Mouse (Mus musculus): ENCODE measurements at regions not wholly inside any gene's neighbourhood (a gene's known extent, or its start where the extent isn't known, plus 50 kb on each side); places are given as distances from the start of the nearest gene placed in this dataset.

- H3K27ac ChIP-seq (ENCODE audit: low read depth, low read length), result no peak overlapping the region
- no peak for ATAC-seq
- 77% methylated on average over 2 of the region's 2 CpGs for WGBS
These were observed 108.3 kb upstream of the Tab2 start for GRCm38 (mm10) chr10:8064281-8064680.

GRCm38 (mm10) chr10:8063458-8064090, 107.5 kb upstream of the Tab2 start:
- Histone ChIP-seq H3K9me3 (ENCODE audit: control insufficient read depth, low read length) (no peaks in the 10 kb centered on the region), H3K9ac (ENCODE audit: low read depth, low read length) (no peak overlapping the region), H3K4me1 (ENCODE audit: control insufficient read depth, insufficient read depth, low read depth, low read length) (no peaks in the 10 kb centered on the region; the same call in 1 of the 2 replicates), H3K27me3 (replicated peaks; ENCODE audit: control insufficient read depth, insufficient read depth, low read length) (no peaks in the 10 kb centered on the region), H3K36me3 (ENCODE audit: control insufficient read depth, insufficient read depth, low read length) (no peaks in the 10 kb centered on the region), H3K4me3 (ENCODE audit: low read length) (no peak overlapping the region), H3K27ac (ENCODE audit: low read depth, low read length) (peak overlapping the region; percentile 37; the same call in 1 of the 2 replicates), H3K4me2 (ENCODE audit: low read length) (no peak overlapping the region)
- ATAC-seq, result peak; percentile 94
- WGBS, result 45% methylated on average over 5 of the region's 5 CpGs

More at GRCm38 (mm10) chr10:8064281-8064680, 108.3 kb upstream of the Tab2 start:
- Histone ChIP-seq H3K4me3 (ENCODE audit: low read length) (no peak overlapping the region), H3K4me2 (ENCODE audit: low read length) (no peak overlapping the region), H3K9me3 (ENCODE audit: control insufficient read depth, low read length) (no peaks in the 10 kb centered on the region), H3K9ac (ENCODE audit: low read depth, low read length) (no peak overlapping the region), H3K4me1 (ENCODE audit: control insufficient read depth, insufficient read depth, low read depth, low read length) (no peaks in the 10 kb centered on the region; the same call in 1 of the 2 replicates), H3K27me3 (replicated peaks; ENCODE audit: control insufficient read depth, insufficient read depth, low read length) (no peaks in the 10 kb centered on the region), H3K36me3 (ENCODE audit: control insufficient read depth, insufficient read depth, low read length) (no peaks in the 10 kb centered on the region)

GRCm38 (mm10) chr10:8060987-8061386, 105.0 kb upstream of the Tab2 start:
- ATAC-seq, result no peak

GRCm38 (mm10) chr10:8059769-8060168, 103.7 kb upstream of the Tab2 start:
- H3K27ac ChIP-seq (ENCODE audit: low read depth, low read length), result no peak overlapping the region
- no peaks in the 10 kb centered on the region for H3K9me3 ChIP-seq (ENCODE audit: control insufficient read depth, low read length)
- 32% methylated on average over 1 of the region's 1 CpGs for WGBS
- H3K9ac ChIP-seq (ENCODE audit: low read depth, low read length), result no peak overlapping the region
- H3K27me3 ChIP-seq (replicated peaks; ENCODE audit: control insufficient read depth, insufficient read depth, low read length), result no peaks in the 10 kb centered on the region
- no peaks in the 10 kb centered on the region for H3K36me3 ChIP-seq (ENCODE audit: control insufficient read depth, insufficient read depth, low read length)
- H3K4me3 ChIP-seq (ENCODE audit: low read length), result no peak overlapping the region
- H3K4me2 ChIP-seq (ENCODE audit: low read length), result no peak overlapping the region
- no peaks in the 10 kb centered on the region; the same call in 1 of the 2 replicates for H3K4me1 ChIP-seq (ENCODE audit: control insufficient read depth, insufficient read depth, low read depth, low read length)
- ATAC-seq, result peak; percentile 74

More at GRCm38 (mm10) chr10:8060987-8061386, 105.0 kb upstream of the Tab2 start:
- no peaks in the 10 kb centered on the region for H3K27me3 ChIP-seq (replicated peaks; ENCODE audit: control insufficient read depth, insufficient read depth, low read length)
- no peaks in the 10 kb centered on the region for H3K9me3 ChIP-seq (ENCODE audit: control insufficient read depth, low read length)
- H3K36me3 ChIP-seq (ENCODE audit: control insufficient read depth, insufficient read depth, low read length), result no peaks in the 10 kb centered on the region
- no peak overlapping the region for H3K4me3 ChIP-seq (ENCODE audit: low read length)
- H3K9ac ChIP-seq (ENCODE audit: low read depth, low read length), result no peak overlapping the region
- H3K4me2 ChIP-seq (ENCODE audit: low read length), result no peak overlapping the region
- no peak overlapping the region for H3K27ac ChIP-seq (ENCODE audit: low read depth, low read length)
- no peaks in the 10 kb centered on the region; the same call in 1 of the 2 replicates for H3K4me1 ChIP-seq (ENCODE audit: control insufficient read depth, insufficient read depth, low read depth, low read length)

- no peaks in the 10 kb centered on the region for H3K4me1 ChIP-seq (ENCODE audit: control insufficient read depth, insufficient read depth, low read depth, low read length)
- no peak overlapping the region for H3K9ac ChIP-seq (ENCODE audit: low read depth, low read length)
- H3K27me3 ChIP-seq (replicated peaks; ENCODE audit: control insufficient read depth, insufficient read depth, low read length), result no peaks in the 10 kb centered on the region
- no peak overlapping the region for H3K27ac ChIP-seq (ENCODE audit: low read depth, low read length)
- H3K4me2 ChIP-seq (ENCODE audit: low read length), result no peak overlapping the region
- no peak overlapping the region for H3K4me3 ChIP-seq (ENCODE audit: low read length)
- H3K36me3 ChIP-seq (ENCODE audit: control insufficient read depth, insufficient read depth, low read length), result no peaks in the 10 kb centered on the region
- H3K9me3 ChIP-seq (ENCODE audit: control insufficient read depth, low read length), result no peaks in the 10 kb centered on the region
- no peak for ATAC-seq
- 89% methylated on average over 5 of the region's 5 CpGs for WGBS
These were observed 101.8 kb upstream of the Tab2 start for GRCm38 (mm10) chr10:8057855-8058254.

- H3K4me1 ChIP-seq (ENCODE audit: control insufficient read depth, insufficient read depth, low read depth, low read length), result no peaks in the 10 kb centered on the region
- H3K36me3 ChIP-seq (ENCODE audit: control insufficient read depth, insufficient read depth, low read length), result no peaks in the 10 kb centered on the region
- no peak overlapping the region for H3K27ac ChIP-seq (ENCODE audit: low read depth, low read length)
- 83% methylated on average over 6 of the region's 6 CpGs for WGBS
- H3K4me2 ChIP-seq (ENCODE audit: low read length), result no peak overlapping the region
- no peak overlapping the region for H3K9ac ChIP-seq (ENCODE audit: low read depth, low read length)
- ATAC-seq, result no peak
- H3K27me3 ChIP-seq (replicated peaks; ENCODE audit: control insufficient read depth, insufficient read depth, low read length), result no peaks in the 10 kb centered on the region
- H3K4me3 ChIP-seq (ENCODE audit: low read length), result no peak overlapping the region
- no peaks in the 10 kb centered on the region for H3K9me3 ChIP-seq (ENCODE audit: control insufficient read depth, low read length)
These were observed 99.3 kb upstream of the Tab2 start for GRCm38 (mm10) chr10:8055293-8055692.

- Histone ChIP-seq H3K4me1 (ENCODE audit: control insufficient read depth, insufficient read depth, low read depth, low read length) (no peaks in the 10 kb centered on the region), H3K9me3 (ENCODE audit: control insufficient read depth, low read length) (no peaks in the 10 kb centered on the region), H3K9ac (ENCODE audit: low read depth, low read length) (no peak overlapping the region), H3K27ac (ENCODE audit: low read depth, low read length) (no peak overlapping the region), H3K27me3 (replicated peaks; ENCODE audit: control insufficient read depth, insufficient read depth, low read length) (no peaks in the 10 kb centered on the region), H3K4me2 (ENCODE audit: low read length) (no peak overlapping the region), H3K4me3 (ENCODE audit: low read length) (no peak overlapping the region), H3K36me3 (ENCODE audit: control insufficient read depth, insufficient read depth, low read length) (no peaks in the 10 kb centered on the region)
- ATAC-seq, result no peak
- 92% methylated on average over 3 of the region's 3 CpGs for WGBS
These were observed 87.6 kb upstream of the Tab2 start for GRCm38 (mm10) chr10:8043416-8044163.

GRCm38 (mm10) chr10:8042306-8042705, 86.3 kb upstream of the Tab2 start:
- Histone ChIP-seq H3K4me3 (ENCODE audit: low read length) (no peak overlapping the region), H3K4me1 (ENCODE audit: control insufficient read depth, insufficient read depth, low read depth, low read length) (peaks cover 10% of the 10 kb centered on the region; the same call in 1 of the 2 replicates), H3K27me3 (replicated peaks; ENCODE audit: control insufficient read depth, insufficient read depth, low read length) (no peaks in the 10 kb centered on the region), H3K4me2 (ENCODE audit: low read length) (no peak overlapping the region), H3K36me3 (ENCODE audit: control insufficient read depth, insufficient read depth, low read length) (no peaks in the 10 kb centered on the region), H3K27ac (ENCODE audit: low read depth, low read length) (no peak overlapping the region), H3K9ac (ENCODE audit: low read depth, low read length) (no peak overlapping the region), H3K9me3 (ENCODE audit: control insufficient read depth, low read length) (no peaks in the 10 kb centered on the region)
- no peak for ATAC-seq
- WGBS, result 86% methylated on average over 6 of the region's 6 CpGs

GRCm38 (mm10) chr10:8041790-8042189, 85.8 kb upstream of the Tab2 start:
- no peaks in the 10 kb centered on the region for H3K27me3 ChIP-seq (replicated peaks; ENCODE audit: control insufficient read depth, insufficient read depth, low read length)
- no peaks in the 10 kb centered on the region for H3K36me3 ChIP-seq (ENCODE audit: control insufficient read depth, insufficient read depth, low read length)
- ATAC-seq, result no peak
- H3K9me3 ChIP-seq (ENCODE audit: control insufficient read depth, low read length), result no peaks in the 10 kb centered on the region
- no peak overlapping the region for H3K9ac ChIP-seq (ENCODE audit: low read depth, low read length)
- peaks cover 12% of the 10 kb centered on the region for H3K4me1 ChIP-seq (ENCODE audit: control insufficient read depth, insufficient read depth, low read depth, low read length)
- no peak overlapping the region for H3K4me2 ChIP-seq (ENCODE audit: low read length)
- no peak overlapping the region for H3K4me3 ChIP-seq (ENCODE audit: low read length)
- no peak overlapping the region for H3K27ac ChIP-seq (ENCODE audit: low read depth, low read length)
- WGBS, result 70% methylated on average over 8 of the region's 8 CpGs

Measured in hindbrain, embryonic 16.5 days (tissue).